Mouse (Mus musculus) ES-E14 (cell line): ENCODE data around the gene Sec24b.

ENCODE experiments used
- CHD2 ChIP-seq: IDR thresholded peaks from 2 replicates; pipeline ENCODE4 v1.6.1; 2014; ENCODE audit warnings: mild to moderate bottlenecking, low read depth, low read length, inconsistent platforms
- HCFC1 ChIP-seq: IDR thresholded peaks from 2 replicates; pipeline ENCODE4 v1.6.1; 2012; ENCODE audit warnings: low read length, inconsistent platforms, borderline replicate concordance; ENCODE audit not compliant: insufficient read depth
- MAFK ChIP-seq: IDR thresholded peaks from 2 replicates; pipeline ENCODE4 v1.6.1; 2014; ENCODE audit warnings: mild to moderate bottlenecking, low read depth, low read length, inconsistent platforms; ENCODE audit not compliant: insufficient read depth

GRCm38 (mm10) chr3:130088654-130089053 lies 27.3 kb upstream of the Sec24b start:
- no peak for TF ChIP-seq HCFC1
- no peak for TF ChIP-seq MAFK
- TF ChIP-seq CHD2: no peak
